Mouse (Mus musculus) spleen, postnatal 4 days (tissue): ENCODE measurements around the gene Cib4.

Experiments used
- DNase-seq, 2 experiments: peaks; one replicate each; pipeline ENCODE4 v3.0.0; 2022; ENCODE audit warnings: low spot score in 2 of 2

Gene Cib4

DNA sequence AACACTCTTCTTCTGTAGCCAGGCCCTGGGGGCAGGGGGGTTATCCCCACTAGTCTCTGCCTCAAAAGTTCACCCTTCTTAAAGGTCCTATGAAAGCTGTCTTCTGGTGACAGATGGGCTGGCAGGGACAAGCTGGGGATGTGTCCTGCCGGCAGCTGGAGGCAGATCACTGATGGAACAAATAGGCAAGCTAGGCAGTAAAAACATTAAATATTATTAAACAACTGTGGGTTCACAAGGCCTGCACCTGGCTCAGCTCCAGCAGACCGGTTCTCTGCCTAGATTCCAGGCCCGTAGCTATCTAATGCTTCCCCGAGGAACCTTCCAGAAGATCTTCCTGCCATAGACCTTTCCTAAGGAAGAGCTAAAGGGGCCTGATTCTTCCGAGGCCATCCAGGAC, 27.5 kb downstream of the Cib4 start:
- no peak for DNase-seq

DNA sequence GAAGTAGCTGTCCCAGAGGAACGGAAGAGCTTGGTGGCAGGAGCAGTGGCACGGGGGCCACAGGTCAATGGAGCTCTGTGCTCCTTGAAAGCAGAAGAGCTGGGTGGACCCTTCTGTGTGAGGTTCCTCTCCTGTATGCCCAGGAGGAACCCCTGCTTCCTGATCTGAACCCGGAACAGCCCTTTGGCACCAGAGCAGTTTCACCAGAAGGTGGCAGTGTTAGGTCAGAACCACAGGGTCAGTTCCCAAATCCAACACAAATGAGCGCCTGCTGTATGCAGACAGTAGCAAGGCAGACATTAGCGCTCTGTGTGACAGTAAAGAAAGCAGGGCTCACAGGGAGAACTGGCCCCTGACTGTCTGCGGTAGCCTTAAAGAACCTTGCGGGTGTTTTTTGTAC, 29.3 kb downstream of the Cib4 start:
- peak; percentile 71 to 85 for DNase-seq

DNA sequence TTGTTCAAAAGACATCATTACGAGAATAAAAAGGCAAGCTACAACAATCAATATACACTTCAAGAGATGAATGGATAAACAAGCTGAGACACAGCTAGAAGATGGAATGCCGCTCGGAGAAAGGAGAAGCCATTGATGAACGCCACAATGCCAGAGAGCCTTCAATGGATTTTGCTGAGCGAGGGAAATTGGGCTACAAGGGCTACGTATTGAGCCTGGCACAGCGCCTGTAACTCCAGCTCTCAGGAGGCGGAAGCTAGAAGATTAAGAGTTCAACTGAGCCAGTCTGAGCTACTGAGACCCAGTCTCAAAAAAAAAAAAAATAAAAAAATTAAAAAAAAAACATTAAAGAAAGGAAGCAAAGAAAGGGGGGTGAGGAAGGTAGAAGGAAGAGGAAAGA, 32.5 kb downstream of the Cib4 start:
- DNase-seq, result no peak

DNA sequence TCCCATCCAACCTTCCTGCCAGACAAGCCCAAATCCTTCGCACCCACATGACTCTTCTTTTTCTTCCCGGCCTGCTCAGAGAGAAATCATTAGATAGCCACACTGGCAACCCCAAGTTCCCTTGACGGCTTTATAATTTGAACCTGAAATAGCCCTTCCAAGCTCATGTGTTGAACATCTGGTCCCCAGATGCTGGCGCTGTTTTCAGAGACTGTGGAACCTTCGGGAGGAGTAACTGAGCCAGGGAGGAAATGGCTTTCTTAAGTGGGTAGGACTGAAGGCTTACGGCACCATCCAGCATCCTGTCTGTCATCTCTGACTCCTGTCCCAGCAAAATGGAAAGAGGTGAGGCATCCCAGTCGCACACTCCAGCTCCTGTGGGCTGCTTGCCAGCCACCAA, 48.3 kb downstream of the Cib4 start:
- DNase-seq, result no peak

DNA sequence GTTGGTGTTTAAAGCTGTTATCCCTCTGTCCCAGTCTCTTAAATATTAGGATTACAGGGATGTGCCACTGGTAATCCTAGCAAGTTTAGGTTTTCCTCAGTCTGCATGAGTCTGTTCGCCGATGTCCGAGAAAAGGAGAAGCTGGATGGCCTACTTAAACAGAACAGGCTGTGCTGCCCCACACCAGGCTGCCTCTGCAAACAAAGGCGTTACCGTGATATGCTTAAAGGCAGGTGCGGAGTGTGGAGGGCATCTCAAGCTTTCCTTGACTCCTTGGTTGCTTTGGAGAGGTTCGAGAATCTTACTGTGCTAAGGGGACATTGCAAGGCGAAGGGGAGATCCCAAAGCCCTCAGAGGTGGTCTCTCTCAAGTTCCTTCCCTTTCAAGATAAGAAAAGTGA, 48.8 kb downstream of the Cib4 start:
- no peak for DNase-seq

DNA sequence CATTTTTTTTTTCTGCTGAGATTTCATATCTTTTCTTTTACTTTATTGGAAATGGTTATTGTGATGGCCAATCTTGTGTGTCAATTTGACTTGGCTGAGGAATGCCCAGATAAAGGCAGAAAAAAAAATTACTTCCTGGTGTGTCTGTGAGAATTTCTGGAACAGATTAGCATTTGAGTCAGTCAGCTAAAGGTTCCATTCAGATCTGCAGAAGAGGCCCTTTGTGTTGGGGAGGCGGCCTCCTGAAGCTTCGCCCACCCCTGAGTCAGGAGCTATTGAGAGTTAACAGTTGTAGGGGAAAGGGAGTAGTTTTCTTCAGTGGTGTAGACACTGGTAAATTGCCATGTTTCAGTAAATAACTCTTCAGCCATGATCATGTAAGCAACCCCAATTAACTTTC, 50.3 kb downstream of the Cib4 start:
- no peak for DNase-seq

DNA sequence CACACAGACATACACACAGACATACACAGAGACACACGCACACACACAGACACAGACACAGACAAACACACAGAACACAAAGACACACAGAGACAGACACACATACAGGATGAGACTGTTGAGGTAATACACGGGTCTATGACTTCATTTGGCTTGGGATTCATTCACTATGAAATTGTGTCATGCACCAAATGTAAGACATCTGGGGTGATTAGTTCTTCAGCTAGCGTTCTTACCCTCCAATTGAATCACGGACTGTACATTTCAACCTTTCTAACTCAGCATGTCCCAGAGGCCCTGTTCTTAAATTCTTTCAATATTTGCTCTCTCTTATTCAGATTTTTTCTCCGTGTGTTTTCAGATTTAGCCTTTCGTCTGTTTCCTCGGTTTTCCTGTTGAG, 51.0 kb downstream of the Cib4 start:
- no peak for DNase-seq

DNA sequence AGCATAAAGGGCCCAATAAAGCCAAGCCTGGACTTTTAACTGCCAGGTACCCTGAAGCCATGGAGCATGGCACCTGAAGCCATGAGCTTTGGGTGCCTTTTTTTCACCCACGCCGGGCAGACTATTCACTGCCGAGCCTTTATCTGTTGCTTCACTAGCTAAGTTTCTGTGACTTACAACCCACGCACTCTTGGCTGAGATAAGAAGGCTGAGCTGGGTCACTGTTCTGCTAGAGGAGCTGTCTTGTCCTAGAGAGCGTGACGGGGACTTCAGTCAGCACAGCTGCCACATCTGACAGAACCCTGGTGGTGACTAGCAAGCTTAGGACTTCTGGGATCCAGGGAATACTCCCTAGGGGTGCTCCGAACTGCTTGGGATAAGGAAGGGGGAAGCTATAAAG, 51.9 kb downstream of the Cib4 start:
- DNase-seq, result no peak

DNA sequence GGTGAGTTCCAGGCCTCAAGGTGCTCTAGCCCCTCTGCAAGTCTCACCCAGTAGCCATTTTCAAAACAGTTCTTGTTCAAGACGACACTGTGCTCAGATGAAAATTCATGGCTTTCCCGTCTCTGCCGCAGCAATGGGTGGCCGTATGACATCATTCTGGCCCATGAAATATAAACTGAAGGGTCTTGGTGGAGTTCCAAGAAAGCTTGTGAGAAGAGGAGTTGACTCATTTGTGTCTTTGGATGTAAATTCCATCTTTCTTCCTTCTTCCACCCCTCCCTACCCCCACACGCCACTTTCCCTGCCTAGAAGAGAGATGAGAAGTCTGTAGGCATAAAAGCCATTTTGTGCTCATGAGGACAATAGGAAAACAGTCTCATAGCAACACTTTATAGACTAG, 54.8 kb downstream of the Cib4 start:
- no peak for DNase-seq

DNA sequence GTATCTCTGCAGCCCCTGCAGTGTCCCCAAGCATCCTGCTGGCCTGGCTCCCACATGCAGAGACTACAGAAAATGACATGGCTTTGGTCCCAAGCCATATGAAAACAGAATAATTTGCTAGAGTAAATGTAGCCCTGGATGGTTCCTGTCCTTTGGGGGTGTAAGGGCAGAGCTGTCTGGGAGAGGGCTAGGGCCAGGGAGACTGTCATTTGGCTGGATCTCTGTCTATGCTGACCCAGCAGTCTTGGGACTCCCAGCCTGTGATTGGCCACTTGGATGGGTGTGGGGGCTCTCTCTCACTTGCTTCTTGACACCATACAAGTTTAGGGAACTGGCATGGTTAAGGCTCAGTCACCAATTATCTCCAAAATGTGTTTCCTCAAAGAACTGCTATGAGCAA, 55.4 kb downstream of the Cib4 start:
- DNase-seq, result no peak

DNA sequence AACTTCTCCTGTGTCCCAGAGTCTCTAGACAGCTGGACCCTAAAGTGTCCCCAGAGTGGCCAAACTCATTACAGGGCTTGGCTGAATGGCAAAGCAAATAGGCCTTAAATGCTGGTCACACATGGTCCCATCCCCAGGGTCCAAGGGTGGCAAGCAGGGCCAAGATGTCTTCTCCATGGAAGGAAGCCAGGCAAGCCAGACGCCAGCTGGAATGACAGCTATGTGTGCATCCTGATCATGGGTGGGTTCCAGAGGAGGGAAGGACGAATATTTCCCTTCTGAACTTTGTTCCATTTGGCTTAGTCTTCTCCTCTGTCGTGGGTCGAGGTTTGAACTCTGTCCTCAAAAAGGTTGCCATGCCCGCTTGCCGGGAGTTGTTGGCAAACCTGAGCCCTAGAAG, 60.5 kb downstream of the Cib4 start:
- no peak for DNase-seq

DNA sequence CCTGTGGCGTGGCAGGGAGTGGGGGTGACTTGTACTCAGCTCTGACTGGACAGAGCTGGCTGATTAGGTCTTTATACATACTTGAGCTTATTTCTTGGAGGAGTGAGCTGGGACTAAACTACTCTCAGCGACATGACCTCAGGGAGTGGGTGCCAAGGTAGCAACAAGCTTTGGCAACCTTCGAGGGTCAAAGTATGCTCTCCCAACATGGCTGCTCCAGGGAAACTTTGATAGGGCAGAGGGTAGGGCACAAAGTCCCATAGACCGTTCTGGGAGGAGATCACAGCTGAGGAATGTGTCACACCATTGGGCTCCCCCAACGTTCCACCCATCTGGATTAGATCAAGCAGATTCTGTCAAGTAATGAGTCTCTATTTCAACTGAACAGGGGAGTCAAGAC, 61.0 kb downstream of the Cib4 start:
- DNase-seq, result no peak

DNA sequence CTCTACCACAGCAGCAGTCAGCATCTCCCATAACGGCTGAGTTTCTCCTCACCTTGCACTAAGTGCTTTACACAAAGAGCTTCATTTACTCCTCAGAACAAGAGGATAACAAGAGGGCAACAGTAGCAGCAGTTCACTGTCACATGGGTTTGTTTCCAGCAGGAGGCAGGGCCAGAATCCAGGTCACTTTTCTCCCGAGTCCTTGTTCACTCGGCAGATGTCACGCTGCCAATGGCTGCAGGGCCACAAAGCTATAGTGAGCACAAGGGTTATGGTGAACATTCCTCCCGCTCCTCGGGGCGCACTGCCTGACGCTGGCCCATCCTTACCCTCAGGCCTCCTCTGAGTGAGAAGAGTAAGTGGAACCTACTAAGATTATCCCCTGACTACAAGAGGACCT, 62.1 kb downstream of the Cib4 start:
- DNase-seq, result no peak

DNA sequence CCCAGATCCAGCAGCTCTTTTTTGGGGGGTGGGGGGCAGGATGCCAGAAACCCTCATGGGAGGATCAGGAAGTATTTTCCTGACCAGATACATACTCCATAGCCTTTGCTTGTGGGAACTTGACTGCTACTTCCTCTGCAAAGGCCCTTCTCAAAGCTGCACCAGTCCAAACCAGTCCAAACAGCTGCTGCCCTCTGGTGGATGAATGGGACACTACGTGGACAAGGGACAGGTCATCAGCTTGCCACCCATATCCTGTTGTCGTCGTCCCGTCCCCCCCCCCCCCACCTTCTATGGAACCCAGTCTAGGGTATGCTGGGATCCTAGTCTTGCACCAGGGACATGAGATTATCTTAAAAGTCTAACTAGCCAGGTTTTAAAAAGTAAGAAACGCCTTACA, 63.3 kb downstream of the Cib4 start:
- peak; percentile 57 to 82 for DNase-seq

DNA sequence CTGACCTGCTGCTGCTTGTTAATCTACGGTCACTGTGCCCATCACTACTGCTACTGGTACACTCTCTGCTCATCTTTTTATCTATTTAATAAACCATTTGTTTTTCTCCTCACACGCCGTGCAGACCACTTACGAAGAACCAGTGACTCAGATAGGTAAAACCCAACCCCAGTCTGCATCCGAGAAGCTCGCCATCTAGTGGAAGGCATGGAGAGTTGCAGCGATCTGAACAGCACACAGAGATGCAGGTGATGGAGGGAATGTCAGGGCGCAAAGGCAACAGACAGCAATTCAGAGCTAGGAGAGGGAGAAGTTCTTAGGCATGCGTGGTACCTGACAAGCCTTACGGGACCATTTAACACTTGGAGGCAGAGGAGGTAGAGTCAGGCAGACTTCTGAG, 69.1 kb downstream of the Cib4 start:
- DNase-seq, result no peak

DNA sequence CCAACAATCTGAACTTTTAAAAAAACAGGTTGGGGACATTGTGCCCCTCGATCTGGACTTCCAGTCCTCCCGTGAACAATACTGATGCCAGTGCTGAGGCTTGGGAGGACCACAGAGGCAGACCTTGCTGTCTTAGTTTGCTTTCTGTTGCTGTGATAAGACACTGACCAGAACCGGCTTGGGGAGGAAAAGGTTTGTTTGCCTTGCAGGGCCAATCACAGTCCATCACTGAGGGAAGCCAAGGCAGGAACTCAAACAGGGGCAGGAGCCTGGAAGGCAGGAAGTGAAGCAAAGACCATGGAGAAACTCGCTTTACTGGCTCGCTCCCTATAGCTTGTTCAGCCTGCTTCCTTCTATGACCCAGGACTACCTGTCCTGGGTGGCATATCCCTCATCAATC, 73.5 kb downstream of the Cib4 start:
- no peak for DNase-seq

DNA sequence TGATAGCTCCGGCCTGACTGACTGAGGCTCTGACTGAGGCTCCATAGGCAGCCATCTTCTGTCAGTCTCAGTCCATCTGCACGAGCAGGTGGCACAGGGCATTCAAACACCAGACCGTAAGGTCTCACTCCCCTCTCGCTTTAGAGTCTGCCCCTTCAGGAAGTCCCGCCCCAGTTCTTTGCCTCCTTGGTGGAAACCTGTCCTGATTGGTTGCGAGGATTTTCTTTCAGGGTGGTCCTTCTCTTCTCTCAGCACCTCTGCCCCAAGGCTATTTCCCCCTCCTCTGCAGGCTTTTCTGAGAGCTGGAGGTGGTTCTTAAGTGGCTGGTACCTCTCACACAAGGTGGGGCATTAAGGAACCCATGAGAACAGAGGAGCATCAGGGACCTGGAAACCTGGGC, 75.2 kb downstream of the Cib4 start:
- DNase-seq, result no peak

DNA sequence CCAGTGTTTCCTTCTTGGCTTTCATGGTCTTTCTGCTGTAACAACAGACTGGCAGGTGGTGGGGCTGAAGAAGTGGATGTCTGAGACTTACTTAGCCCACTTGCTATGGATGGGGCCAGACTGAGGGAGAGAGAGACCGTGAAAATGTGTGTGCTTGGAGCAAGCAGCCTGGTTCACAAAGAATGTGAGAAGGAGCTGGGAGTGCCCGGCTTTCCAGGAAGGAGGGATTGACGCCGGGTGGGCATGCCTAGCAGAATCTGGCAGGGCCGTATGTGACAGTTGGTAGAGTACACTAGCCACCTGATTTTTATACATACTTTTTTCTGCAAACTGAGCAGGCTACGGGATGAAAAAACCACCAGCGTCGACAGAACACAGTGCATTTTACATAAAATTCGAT, 79.3 kb downstream of the Cib4 start:
- no peak for DNase-seq

DNA sequence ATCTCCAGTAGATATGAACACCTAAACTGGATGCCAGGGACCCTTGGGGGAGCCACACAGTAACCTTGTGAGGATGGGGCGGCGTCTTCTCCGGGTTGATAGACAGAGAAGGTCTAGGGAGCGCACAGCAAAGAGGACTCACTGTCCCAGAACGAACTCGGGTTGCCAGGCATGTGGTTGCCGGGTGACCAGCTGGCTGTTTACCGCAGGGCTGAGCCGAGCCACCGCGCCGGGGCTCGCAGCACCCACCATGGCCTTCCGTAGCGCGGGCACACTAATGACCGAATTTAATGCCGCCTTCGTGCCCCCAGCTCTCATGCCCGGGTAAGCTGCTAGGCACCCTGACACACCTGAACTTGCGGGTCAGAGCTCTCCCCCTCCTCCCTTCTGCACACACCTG, 79.8 kb downstream of the Cib4 start, which contains the start of gene 1700001C02Rik:
TSS of gene 1700001C02Rik (plus strand) at position 187 of the 400 bp plus-strand sequence.
- DNase-seq, result no peak

DNA sequence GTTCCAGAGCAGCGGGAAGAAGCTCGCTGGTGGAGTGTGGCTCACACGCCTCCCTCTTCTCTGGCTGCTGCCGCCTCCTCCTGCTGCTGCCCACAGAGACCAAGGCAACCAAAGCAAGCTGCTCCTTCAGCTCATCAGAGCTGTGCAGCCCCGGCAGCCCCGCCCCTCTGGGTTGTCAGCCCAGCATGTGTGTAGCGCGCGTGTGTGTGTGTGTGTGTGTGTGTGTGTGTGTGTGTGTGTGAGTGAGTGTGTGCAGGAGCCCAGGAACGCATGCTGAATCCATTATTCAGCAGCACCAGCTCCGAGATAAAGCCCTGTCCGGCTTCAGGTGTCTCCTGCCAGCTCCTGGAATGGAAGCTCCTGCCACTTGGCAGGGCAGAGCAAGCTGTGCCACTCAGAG, 83.8 kb downstream of the Cib4 start, which contains the start of gene Otof:
TSS of gene Otof (minus strand) at position 112 of the 400 bp plus-strand sequence.
- DNase-seq, result no peak

DNA sequence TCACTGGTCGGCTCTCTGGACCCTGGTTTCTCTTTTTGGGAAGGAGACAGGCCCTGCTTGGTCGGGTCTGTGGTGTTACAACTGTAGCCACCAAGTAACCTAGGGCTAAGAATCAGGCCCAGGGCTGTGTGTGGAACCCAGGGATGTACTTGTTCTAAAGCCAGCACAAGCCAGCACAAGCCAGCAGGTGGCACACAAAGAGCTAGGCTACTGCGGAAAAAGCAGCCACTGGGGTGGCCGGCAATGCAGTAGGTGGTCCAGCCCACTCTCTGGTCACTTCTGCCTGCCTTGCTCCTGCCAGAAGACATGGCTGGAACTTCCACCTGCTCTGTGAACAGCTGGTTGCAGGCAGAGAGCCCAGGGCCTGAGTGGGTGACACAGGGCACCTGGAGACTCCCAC, 85.5 kb downstream of the Cib4 start:
- DNase-seq, result no peak

DNA sequence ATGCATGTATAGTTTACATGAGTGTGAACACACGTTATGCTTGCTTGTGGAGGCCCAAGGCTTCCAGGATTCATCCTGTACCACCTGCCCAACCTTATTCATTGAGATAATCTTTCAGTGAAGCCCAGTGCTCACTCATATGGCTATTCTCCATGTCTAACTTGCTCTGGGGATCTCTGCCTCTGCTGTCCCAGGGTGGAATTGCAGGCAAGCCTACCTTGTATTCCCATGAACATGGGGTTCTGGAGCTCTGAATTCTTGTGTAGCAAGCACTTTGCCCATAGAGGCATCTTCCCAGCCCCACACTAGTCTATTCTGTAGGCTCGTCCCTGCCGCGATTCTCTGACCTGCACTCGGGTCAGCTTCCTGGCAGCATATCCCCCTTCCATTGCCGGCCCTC, 89.6 kb downstream of the Cib4 start:
- no peak for DNase-seq

DNA sequence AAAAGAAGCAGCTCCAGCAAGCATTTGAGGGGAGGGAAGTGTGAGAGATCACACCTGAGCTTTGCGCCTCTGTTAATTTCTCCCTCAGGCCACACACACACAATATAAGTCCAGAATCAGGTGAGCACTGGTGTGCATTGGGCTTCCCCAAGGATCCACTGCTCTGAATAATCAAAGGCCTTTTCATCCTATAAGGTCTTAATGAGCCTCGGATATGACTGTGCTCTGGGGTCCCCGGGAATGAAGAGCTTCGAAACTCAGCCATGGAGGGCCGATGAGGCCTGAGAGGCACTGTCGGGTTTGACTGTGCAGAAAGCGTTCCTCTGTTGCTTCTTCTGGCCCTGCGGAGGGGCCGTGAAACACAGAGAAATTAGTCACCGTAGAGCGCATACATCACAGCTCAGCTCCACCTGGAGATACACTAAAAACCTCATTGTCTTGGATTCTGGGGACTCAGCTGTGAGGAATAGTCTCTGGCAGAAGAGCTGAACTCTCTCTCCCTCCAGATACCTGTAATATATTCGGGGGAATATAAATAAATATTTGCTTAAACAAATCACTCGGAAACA, 101.2 kb downstream of the Cib4 start:
- DNase-seq, result no peak

DNA sequence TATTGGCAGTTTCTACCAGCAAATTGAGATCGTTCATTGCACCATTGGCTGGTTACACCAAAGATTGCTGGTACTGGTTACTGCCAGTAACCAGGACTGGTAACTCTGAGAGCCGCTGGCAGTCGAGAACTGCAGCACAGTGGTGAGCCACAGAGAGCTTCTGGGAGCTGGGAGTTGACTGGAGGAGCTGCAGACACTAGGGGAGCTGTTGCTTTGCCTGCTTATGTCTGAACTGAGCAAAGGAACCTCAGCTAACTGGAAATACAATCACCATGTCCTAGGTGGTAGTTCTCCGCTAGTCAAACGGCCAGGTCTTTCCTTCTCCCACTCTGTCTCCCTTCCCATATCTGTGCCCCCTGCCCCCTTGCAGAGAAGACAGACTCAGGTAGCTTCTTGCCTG, 103.4 kb downstream of the Cib4 start:
- no peak for DNase-seq
